In genomic region chrX:11090432-11090831, GRCm38 (mm10) we compare ENCODE assay signal across 8 mouse cellular contexts.
DNase-seq lines count a peak whose midpoint lies in the region; ATAC-seq and TF ChIP-seq lines count a peak whose summit lies in the region.

No protein-coding gene starts in this region.

- TF ChIP-seq CTCF in gastrocnemius, adult 2 months (IDR thresholded peaks at IDR 0.05): peak; percentile 52
- TF ChIP-seq CTCF in layer of hippocampus, adult 2 months (conservative IDR thresholded peaks at IDR 0.05): peak; percentile 68

- H3K36me3 ChIP-seq in midbrain, embryonic 12.5 days: no peaks in the 10 kb centered on the region

- intact Hi-C loops in heart, postnatal 25 days (cut with DNase I): no loop called here
- intact Hi-C loops in gastrocnemius, adult 2 months (cut with DNase I): loop anchor here (10.0 kb wide), 1 partner anchor 436 kb away; no protein-coding TSS in a partner anchor

- H3K27me3 ChIP-seq in midbrain, embryonic 12.5 days: no peaks in the 10 kb centered on the region

- WGBS in midbrain, embryonic 12.5 days: 21% methylated on average over 7 of the region's 7 CpGs

- DNase-seq in heart, adult 9 months (ENCODE audit: low spot score in 2 of 2): peak; percentile 0 to 24
- DNase-seq in heart, postnatal 25 days (ENCODE audit: low spot score): no peak
- peak; percentile 15 for DNase-seq in A20 (ENCODE audit: low read depth, low spot score)
- peak; percentile 35 for DNase-seq in brain, adult 2 months (ENCODE audit: low read depth, low spot score)
- peak; percentile 53 for DNase-seq in gastrocnemius, adult 2 months
- peak in 1 of 2 experiments; percentile 20 for DNase-seq in layer of hippocampus, adult 2 months (ENCODE audit: low spot score in 2 of 2)
- DNase-seq in ovary, adult 18-20 months (ENCODE audit: low spot score): no peak

- H3K4me3 ChIP-seq in gastrocnemius, adult 2 months: no peak overlapping the region
- H3K4me3 ChIP-seq in layer of hippocampus, adult 2 months: no peak overlapping the region
- H3K4me3 ChIP-seq in midbrain, embryonic 12.5 days: no peak overlapping the region

- no peak overlapping the region for H3K9ac ChIP-seq in midbrain, embryonic 12.5 days (replicated peaks)

- ATAC-seq in midbrain, embryonic 12.5 days (ENCODE audit: low FRiP score, low read depth): peak; percentile 49

- H3K4me2 ChIP-seq in midbrain, embryonic 12.5 days (replicated peaks): no peak overlapping the region

- no peaks in the 10 kb centered on the region for H3K9me3 ChIP-seq in midbrain, embryonic 12.5 days

- H3K4me1 ChIP-seq in midbrain, embryonic 12.5 days: 0 out of 2 replicates have a peak, but pooled peaks cover 3% of the 10 kb centered on the region

- H3K27ac ChIP-seq in gastrocnemius, adult 2 months: no peak overlapping the region
- H3K27ac ChIP-seq in layer of hippocampus, adult 2 months: no peak overlapping the region
- no peak overlapping the region for H3K27ac ChIP-seq in midbrain, embryonic 12.5 days (replicated peaks)

Comparison
In these comparisons a context has a peak if more than half of its experiments do, and no peak if none do; other contexts are left out.
1. DNase-seq: peak in heart, adult 9 months (2 of 2), A20 (single experiment), brain, adult 2 months (single experiment) and gastrocnemius, adult 2 months (single experiment); none in heart, postnatal 25 days (single experiment) and ovary, adult 18-20 months (single experiment).